Mouse (Mus musculus) small intestine, adult 2 months (tissue): ENCODE results near the gene Ptpro.

ENCODE experiments used
- CTCF ChIP-seq: fragments of 200-500 bp; IDR thresholded peaks from 2 replicates; pipeline ENCODE4 v1.5.1; 2012; ENCODE audit warnings: low read depth, mild to moderate bottlenecking, control low read depth, inconsistent platforms, low read length, moderate library complexity, mixed read lengths; ENCODE audit not compliant: insufficient replicate concordance, insufficient read length; ENCODE audit errors: extremely low read depth
- POLR2A ChIP-seq: fragments of 200-500 bp; IDR thresholded peaks from 2 replicates; pipeline ENCODE4 v1.6.1; 2012; ENCODE audit warnings: low read depth, mild to moderate bottlenecking, control low read depth, inconsistent platforms, low read length, moderate library complexity

DNA sequence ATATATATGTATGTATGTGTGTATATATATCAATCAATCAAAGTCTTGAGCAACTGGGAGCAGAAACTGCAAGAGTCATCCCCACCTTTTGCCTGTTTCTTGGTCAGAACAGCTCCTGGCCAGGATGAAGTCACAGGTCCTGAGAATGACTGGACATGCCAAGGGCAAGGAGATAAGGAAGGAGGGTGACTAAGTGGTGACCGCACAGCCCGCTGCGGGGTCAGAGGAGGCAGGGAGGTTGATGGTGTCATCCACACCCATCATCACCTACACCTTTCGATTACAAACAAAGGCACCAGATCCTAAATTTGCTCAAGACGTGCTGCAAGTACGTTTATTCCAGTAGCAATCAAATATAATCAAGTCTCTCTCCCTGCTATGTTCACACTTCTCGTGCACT lies 254.4 kb downstream of the Ptpro start:
- no peak for TF ChIP-seq POLR2A
- TF ChIP-seq CTCF, result no peak
